Mouse (Mus musculus) 3134 (cell line): ENCODE measurements around the gene Slc28a3.

Source experiments
- DNase-seq: peaks from one replicate; pipeline ENCODE4 v3.0.0-alpha.2; 2011; ENCODE audit warnings: low spot score; ENCODE audit not compliant: insufficient read length; ENCODE audit errors: extremely low read depth

The Slc28a3 gene

GRCm38 (mm10) chr13:58566181-58566580, 44.5 kb downstream of the Slc28a3 start:
- DNase-seq = no peak

- no peak for DNase-seq
Measured at GRCm38 (mm10) chr13:58560497-58561138, 50.1 kb downstream of the Slc28a3 start.

GRCm38 (mm10) chr13:58558216-58558615, 52.5 kb downstream of the Slc28a3 start:
- DNase-seq = no peak

GRCm38 (mm10) chr13:58556018-58556417, 54.7 kb downstream of the Slc28a3 start:
- DNase-seq = no peak

- DNase-seq = no peak
Measured at GRCm38 (mm10) chr13:58555561-58555960, 55.1 kb downstream of the Slc28a3 start.

- no peak for DNase-seq
Measured at GRCm38 (mm10) chr13:58551924-58552323, 58.8 kb downstream of the Slc28a3 start.

GRCm38 (mm10) chr13:58547570-58547969, 63.1 kb downstream of the Slc28a3 start:
- no peak for DNase-seq

- no peak for DNase-seq
Measured at GRCm38 (mm10) chr13:58543688-58544408, 66.8 kb downstream of the Slc28a3 start.

- peak; percentile 47 for DNase-seq
Measured at GRCm38 (mm10) chr13:58543066-58543465, 67.6 kb downstream of the Slc28a3 start.

GRCm38 (mm10) chr13:58542601-58543041, 68.1 kb downstream of the Slc28a3 start:
- no peak for DNase-seq

- DNase-seq = no peak
Measured at GRCm38 (mm10) chr13:58542167-58542566, 68.5 kb downstream of the Slc28a3 start.

GRCm38 (mm10) chr13:58541620-58542019, 69.1 kb downstream of the Slc28a3 start:
- DNase-seq = no peak

GRCm38 (mm10) chr13:58538966-58539365, 71.7 kb downstream of the Slc28a3 start:
- no peak for DNase-seq

- DNase-seq = no peak
Measured at GRCm38 (mm10) chr13:58538366-58538765, 72.3 kb downstream of the Slc28a3 start.

- DNase-seq = no peak
Measured at GRCm38 (mm10) chr13:58537916-58538233, 72.8 kb downstream of the Slc28a3 start.

GRCm38 (mm10) chr13:58537232-58537915, 73.3 kb downstream of the Slc28a3 start:
- no peak for DNase-seq

GRCm38 (mm10) chr13:58536466-58537231, 74.0 kb downstream of the Slc28a3 start:
- DNase-seq = no peak

GRCm38 (mm10) chr13:58535321-58535720, 75.4 kb downstream of the Slc28a3 start:
- no peak for DNase-seq

GRCm38 (mm10) chr13:58534861-58535260, 75.8 kb downstream of the Slc28a3 start:
- peak; percentile 75 for DNase-seq

GRCm38 (mm10) chr13:58534216-58534841, 76.3 kb downstream of the Slc28a3 start:
- peak; percentile 81 for DNase-seq

GRCm38 (mm10) chr13:58524581-58524980, 86.1 kb downstream of the Slc28a3 start:
- no peak for DNase-seq
